Mouse (Mus musculus): ENCODE measurements at regions not wholly inside any gene's neighbourhood (a gene's known extent, or its start where the extent isn't known, plus 50 kb on each side); places are given as distances from the start of the nearest gene placed in this dataset.

- 85% methylated on average over 6 of the region's 6 CpGs for WGBS (ENCODE audit: insufficient replicate concordance)
- Histone ChIP-seq H3K27ac (ENCODE audit: low read depth, low read length) (no peak overlapping the region), H3K9me3 (replicated peaks; ENCODE audit: control insufficient read depth, low read length) (no peaks in the 10 kb centered on the region), H3K36me3 (ENCODE audit: control insufficient read depth, insufficient read depth, low read length) (no peaks in the 10 kb centered on the region), H3K4me2 (no peak overlapping the region), H3K4me1 (ENCODE audit: control insufficient read depth, insufficient read depth, low read length) (no peaks in the 10 kb centered on the region), H3K9ac (ENCODE audit: low read depth, low read length) (no peak overlapping the region), H3K27me3 (ENCODE audit: control insufficient read depth, insufficient read depth, low read length) (no peaks in the 10 kb centered on the region), H3K4me3 (ENCODE audit: low read depth, low read length) (no peak overlapping the region)
- no peak for ATAC-seq (replicated peaks; ENCODE audit: insufficient number of reproducible peaks, low FRiP score, low TSS enrichment)
These were observed 65.0 kb upstream of the Btg3 start for GRCm38 (mm10) chr16:78441961-78442360.

GRCm38 (mm10) chr16:78435707-78436106, 58.7 kb upstream of the Btg3 start:
- Histone ChIP-seq H3K4me3 (ENCODE audit: low read depth, low read length) (no peak overlapping the region), H3K9ac (ENCODE audit: low read depth, low read length) (no peak overlapping the region), H3K27ac (ENCODE audit: low read depth, low read length) (no peak overlapping the region), H3K4me2 (no peak overlapping the region), H3K36me3 (ENCODE audit: control insufficient read depth, insufficient read depth, low read length) (no peaks in the 10 kb centered on the region), H3K9me3 (replicated peaks; ENCODE audit: control insufficient read depth, low read length) (no peaks in the 10 kb centered on the region), H3K27me3 (ENCODE audit: control insufficient read depth, insufficient read depth, low read length) (no peaks in the 10 kb centered on the region), H3K4me1 (ENCODE audit: control insufficient read depth, insufficient read depth, low read length) (no peaks in the 10 kb centered on the region)
- WGBS (ENCODE audit: insufficient replicate concordance): 60% methylated on average over 5 of the region's 5 CpGs
- ATAC-seq (replicated peaks; ENCODE audit: insufficient number of reproducible peaks, low FRiP score, low TSS enrichment): no peak

GRCm38 (mm10) chr16:78427470-78428041, 50.6 kb upstream of the Btg3 start:
- 45% methylated on average over 16 of the region's 16 CpGs for WGBS (ENCODE audit: insufficient replicate concordance)
- Histone ChIP-seq H3K4me1 (ENCODE audit: control insufficient read depth, insufficient read depth, low read length) (peaks cover 5% of the 10 kb centered on the region; the same call in 1 of the 2 replicates), H3K27me3 (ENCODE audit: control insufficient read depth, insufficient read depth, low read length) (no peaks in the 10 kb centered on the region), H3K9me3 (replicated peaks; ENCODE audit: control insufficient read depth, low read length) (no peaks in the 10 kb centered on the region), H3K4me2 (peak overlapping the region; percentile 49), H3K4me3 (ENCODE audit: low read depth, low read length) (no peak overlapping the region), H3K27ac (ENCODE audit: low read depth, low read length) (no peak overlapping the region), H3K9ac (ENCODE audit: low read depth, low read length) (no peak overlapping the region; the same call in 1 of the 2 replicates), H3K36me3 (ENCODE audit: control insufficient read depth, insufficient read depth, low read length) (no peaks in the 10 kb centered on the region)
- no peak for ATAC-seq (replicated peaks; ENCODE audit: insufficient number of reproducible peaks, low FRiP score, low TSS enrichment)
